Comparison of ENCODE assay signal across 30 mouse cellular contexts in genomic region chr10:13443647-13444046, GRCm38 (mm10). TPM values are rescaled to one million over a fixed set of nuclear protein-coding genes. Genes with fewer than 3 reads are reported as not detected.
DNase-seq lines count a peak whose midpoint lies in the region; ATAC-seq lines count a peak whose summit lies in the region.
"Had no signal": no experiment of that assay in that cellular context is flagged by ENCODE, and none has a peak within 500 bp of the region (broad histone marks: within the 10 kb centered on the region; RNA-seq: fewer than 3 reads in every experiment).

No protein-coding gene starts in this region.

- H3K9me3 ChIP-seq in midbrain, embryonic 11.5 days (ENCODE audit: control insufficient read depth, low read length), result no peaks in the 10 kb centered on the region
- H3K9me3 ChIP-seq in midbrain, embryonic 14.5 days (ENCODE audit: control insufficient read depth, low read length), result no peaks in the 10 kb centered on the region
- no peaks in the 10 kb centered on the region for H3K9me3 ChIP-seq in hindbrain, embryonic 16.5 days (ENCODE audit: control insufficient read depth, low read length)
- H3K9me3 ChIP-seq: embryonic facial prominence, embryonic 10.5 days; embryonic facial prominence, embryonic 13.5 days; forebrain, embryonic 12.5 days; forebrain, embryonic 15.5 days; heart, embryonic 12.5 days; heart, embryonic 15.5 days; hindbrain, embryonic 10.5 days; hindbrain, embryonic 13.5 days had no signal

- 88% methylated on average over 6 of the region's 6 CpGs for WGBS in midbrain, embryonic 11.5 days
- 89% methylated on average over 6 of the region's 6 CpGs for WGBS in midbrain, embryonic 14.5 days
- 82% methylated on average over 6 of the region's 6 CpGs for WGBS in hindbrain, embryonic 16.5 days

- H3K9ac ChIP-seq in midbrain, embryonic 11.5 days (ENCODE audit: low read length), result no peak overlapping the region
- H3K9ac ChIP-seq in midbrain, embryonic 14.5 days (replicated peaks; ENCODE audit: low read length), result no peak overlapping the region
- H3K9ac ChIP-seq in hindbrain, embryonic 16.5 days (ENCODE audit: low read depth, low read length), result no peak overlapping the region
- H3K9ac ChIP-seq: embryonic facial prominence, embryonic 13.5 days; forebrain, embryonic 12.5 days; forebrain, embryonic 15.5 days; heart, embryonic 12.5 days; heart, embryonic 15.5 days; hindbrain, embryonic 13.5 days had no signal

- H3K4me2 ChIP-seq in midbrain, embryonic 11.5 days, result no peak overlapping the region
- H3K4me2 ChIP-seq in midbrain, embryonic 14.5 days (ENCODE audit: low read length), result no peak overlapping the region
- H3K4me2 ChIP-seq in hindbrain, embryonic 16.5 days (ENCODE audit: low read length), result no peak overlapping the region
- H3K4me2 ChIP-seq: embryonic facial prominence, embryonic 13.5 days; forebrain, embryonic 12.5 days; forebrain, embryonic 15.5 days; heart, embryonic 12.5 days; heart, embryonic 15.5 days; hindbrain, embryonic 13.5 days had no signal

- H3K27me3 ChIP-seq in midbrain, embryonic 11.5 days (ENCODE audit: control insufficient read depth, insufficient read depth, low read length), result no peaks in the 10 kb centered on the region
- H3K27me3 ChIP-seq in midbrain, embryonic 14.5 days (ENCODE audit: control insufficient read depth, insufficient read depth, low read length), result no peaks in the 10 kb centered on the region
- no peaks in the 10 kb centered on the region for H3K27me3 ChIP-seq in hindbrain, embryonic 16.5 days (replicated peaks; ENCODE audit: control insufficient read depth, insufficient read depth, low read length)
- H3K27me3 ChIP-seq: embryonic facial prominence, embryonic 13.5 days; forebrain, embryonic 12.5 days; forebrain, embryonic 15.5 days; heart, embryonic 12.5 days; heart, embryonic 15.5 days; hindbrain, embryonic 13.5 days; Patski had no signal

- no peaks in the 10 kb centered on the region for H3K36me3 ChIP-seq in midbrain, embryonic 11.5 days (ENCODE audit: control insufficient read depth, insufficient read depth, low read length)
- H3K36me3 ChIP-seq in midbrain, embryonic 14.5 days (ENCODE audit: control insufficient read depth, insufficient read depth, low read length), result no peaks in the 10 kb centered on the region
- H3K36me3 ChIP-seq in hindbrain, embryonic 16.5 days (ENCODE audit: control insufficient read depth, insufficient read depth, low read length), result no peaks in the 10 kb centered on the region
- H3K36me3 ChIP-seq: embryonic facial prominence, embryonic 10.5 days; embryonic facial prominence, embryonic 13.5 days; forebrain, embryonic 12.5 days; forebrain, embryonic 15.5 days; heart, embryonic 12.5 days; heart, embryonic 15.5 days; hindbrain, embryonic 10.5 days; hindbrain, embryonic 13.5 days had no signal

- no peaks in the 10 kb centered on the region for H3K4me1 ChIP-seq in midbrain, embryonic 11.5 days (ENCODE audit: control insufficient read depth, insufficient read depth, low read length)
- H3K4me1 ChIP-seq in midbrain, embryonic 14.5 days (ENCODE audit: control insufficient read depth, insufficient read depth, low read length), result no peaks in the 10 kb centered on the region
- no peaks in the 10 kb centered on the region for H3K4me1 ChIP-seq in hindbrain, embryonic 16.5 days (ENCODE audit: control insufficient read depth, insufficient read depth, low read depth, low read length)
- H3K4me1 ChIP-seq: embryonic facial prominence, embryonic 10.5 days; forebrain, embryonic 12.5 days; hindbrain, embryonic 10.5 days; hindbrain, embryonic 13.5 days had no signal

- H3K4me3 ChIP-seq in midbrain, embryonic 11.5 days (ENCODE audit: low read depth, low read length), result no peak overlapping the region
- no peak overlapping the region for H3K4me3 ChIP-seq in midbrain, embryonic 14.5 days (replicated peaks; ENCODE audit: low read depth, low read length)
- H3K4me3 ChIP-seq in hindbrain, embryonic 16.5 days (ENCODE audit: low read length), result no peak overlapping the region
- H3K4me3 ChIP-seq: embryonic facial prominence, embryonic 10.5 days; embryonic facial prominence, embryonic 13.5 days; erythroblast, embryonic 14.5 days; forebrain, embryonic 12.5 days; forebrain, embryonic 15.5 days; heart, embryonic 12.5 days; heart, embryonic 15.5 days; hindbrain, embryonic 10.5 days; hindbrain, embryonic 13.5 days had no signal

- peak; percentile 26 for DNase-seq in midbrain, embryonic 11.5 days (ENCODE audit: low spot score, missing footprints)
- DNase-seq in midbrain, embryonic 14.5 days, result no peak
- DNase-seq in spleen, postnatal 36 days (ENCODE audit: low spot score in 2 of 2), result no peak
- DNase-seq in urinary bladder, adult 18-20 months (ENCODE audit: low spot score in 2 of 2), result no peak
- DNase-seq: adrenal gland, postnatal 14 days; cerebellum, adult 11 months; cerebellum, adult 2 months; cerebellum, adult 9-11 months; cerebellum, postnatal 25 days; embryo, embryonic 11 days; gastrocnemius, postnatal 10 days; gastrocnemius, postnatal 36 days; heart, adult 18-20 months; heart, postnatal 10 days; heart, postnatal 36 days had no signal

- ATAC-seq in midbrain, embryonic 11.5 days (ENCODE audit: low FRiP score), result no peak
- no peak for ATAC-seq in midbrain, embryonic 14.5 days (ENCODE audit: low FRiP score, low TSS enrichment)
- ATAC-seq in common myeloid progenitor, adult 5-6 weeks (replicated peaks; ENCODE audit: low read depth, poor library complexity, severe bottlenecking), result peak; percentile 22
- 0 out of 2 replicates have a peak, but pooled peaks have one; percentile 9 for ATAC-seq in megakaryocyte, adult 5-6 weeks (ENCODE audit: poor library complexity, severe bottlenecking)
- ATAC-seq in hindbrain, embryonic 16.5 days, result no peak
- ATAC-seq: forebrain, embryonic 15.5 days; hindbrain, postnatal 0 days; inflammation-experienced regulatory T-cells, adult 6 months; Patski had no signal

- no peak overlapping the region for H3K27ac ChIP-seq in midbrain, embryonic 11.5 days (ENCODE audit: low read depth, low read length)
- no peak overlapping the region for H3K27ac ChIP-seq in midbrain, embryonic 14.5 days (replicated peaks; ENCODE audit: low read depth, low read length)
- no peak overlapping the region for H3K27ac ChIP-seq in hindbrain, embryonic 16.5 days (ENCODE audit: low read depth, low read length)
- H3K27ac ChIP-seq: embryonic facial prominence, embryonic 10.5 days; embryonic facial prominence, embryonic 13.5 days; forebrain, embryonic 12.5 days; forebrain, embryonic 15.5 days; heart, embryonic 15.5 days; hindbrain, embryonic 10.5 days; hindbrain, embryonic 13.5 days; hindbrain, postnatal 0 days had no signal

RNA-seq across cellular contexts. Expression of gene Phactr2, which starts 30.6 kb away (rescaled TPM):
- 13.7 and 14.2 TPM in 2 replicates for polyA plus RNA-seq in midbrain, embryonic 11.5 days (2014; fragmentation: Nextera tagmentation; extraction: Ambion mirVana)
- polyA plus RNA-seq in midbrain, embryonic 14.5 days (2014; fragmentation: Nextera tagmentation; extraction: Ambion mirVana), result 3.8 and 6.3 TPM in 2 replicates
- 25.9 and 27.6 TPM in 2 replicates for total RNA-seq in common myeloid progenitor, adult 5-6 weeks (2017)
- 31.2 and 40.1 TPM in 2 replicates for total RNA-seq in megakaryocyte, adult 5-6 weeks (2015)
- 30.1 and 40.2 TPM in 2 replicates for total RNA-seq in megakaryocyte, adult 5-6 weeks (2017)
- 6.7 and 9.0 TPM in 2 replicates for polyA plus RNA-seq in hindbrain, embryonic 16.5 days (2015; fragmentation: Nextera tagmentation; extraction: Ambion mirVana)

RNA-seq across cellular contexts. Expression of gene Fuca2, which starts 55.7 kb away (rescaled TPM):
- 21.9 and 26.0 TPM in 2 replicates for polyA plus RNA-seq in midbrain, embryonic 11.5 days (2014; fragmentation: Nextera tagmentation; extraction: Ambion mirVana)
- polyA plus RNA-seq in midbrain, embryonic 14.5 days (2014; fragmentation: Nextera tagmentation; extraction: Ambion mirVana), result 36.5 and 46.2 TPM in 2 replicates
- total RNA-seq in common myeloid progenitor, adult 5-6 weeks (2017), result 46.3 and 56.7 TPM in 2 replicates
- 181 and 184 TPM in 2 replicates for total RNA-seq in megakaryocyte, adult 5-6 weeks (2015)
- total RNA-seq in megakaryocyte, adult 5-6 weeks (2017), result 95.8 and 116 TPM in 2 replicates
- polyA plus RNA-seq in hindbrain, embryonic 16.5 days (2015; fragmentation: Nextera tagmentation; extraction: Ambion mirVana), result 56.1 and 61.3 TPM in 2 replicates

Comparison
In these comparisons a context has a peak if more than half of its experiments do, and no peak if none do; other contexts are left out.
1. ATAC-seq: peak in common myeloid progenitor, adult 5-6 weeks (single experiment) and megakaryocyte, adult 5-6 weeks (single experiment); none in midbrain, embryonic 11.5 days (single experiment), midbrain, embryonic 14.5 days (single experiment) and hindbrain, embryonic 16.5 days (single experiment).